Mouse (Mus musculus) heart, embryonic 16.5 days (tissue): ENCODE measurements around the gene Ccnb1. TPM values are rescaled to one million over a fixed set of nuclear protein-coding genes. Genes with fewer than 3 reads are reported as not detected.

ENCODE experiments used
- ATAC-seq: fragments of 200-750 bp; cut with Nextera tagmentation; replicated peaks from 2 replicates; pipeline ENCODE4 v1.8.0; 2017; ENCODE audit warnings: moderate number of reproducible peaks; ENCODE audit not compliant: insufficient read depth, low FRiP score; ENCODE audit errors: extremely low read depth
- H3K27ac ChIP-seq: fragments of 300-500 bp; sonication (generic); 2 replicates; pipeline ENCODE4 v1.5.1; 2014; ENCODE audit warnings: mild to moderate bottlenecking, low read length, control low read depth, moderate library complexity
- H3K27me3 ChIP-seq: fragments of 300-500 bp; sonication (generic); 2 replicates; pipeline ENCODE4 v1.6.1; 2014; ENCODE audit warnings: low read length, mixed read lengths; ENCODE audit not compliant: control insufficient read depth, insufficient read depth
- H3K36me3 ChIP-seq: fragments of 300-500 bp; sonication (generic); 2 replicates; pipeline ENCODE4 v1.6.1; 2014; ENCODE audit not compliant: control insufficient read depth, insufficient read depth
- H3K4me1 ChIP-seq: fragments of 300-500 bp; sonication (generic); 2 replicates; pipeline ENCODE4 v1.6.1; 2014; ENCODE audit warnings: low read length, mixed read lengths; ENCODE audit not compliant: control insufficient read depth, insufficient read depth
- H3K4me2 ChIP-seq: fragments of 300-500 bp; sonication (generic); 2 replicates; pipeline ENCODE4 v1.6.1; 2014; ENCODE audit warnings: low read depth, mild to moderate bottlenecking, control low read depth, low read length
- H3K4me3 ChIP-seq: fragments of 300-500 bp; sonication (generic); 2 replicates; pipeline ENCODE4 v1.5.1; 2014; ENCODE audit warnings: mild to moderate bottlenecking, control low read depth, low read length
- H3K9ac ChIP-seq: fragments of 300-500 bp; sonication (generic); 2 replicates; pipeline ENCODE4 v1.6.1; 2014; ENCODE audit warnings: low read length, control low read depth
- H3K9me3 ChIP-seq: fragments of 300-500 bp; sonication (generic); replicated peaks from 2 replicates; pipeline ENCODE4 v1.6.1; 2016; ENCODE audit warnings: low read length; ENCODE audit not compliant: control insufficient read depth
- WGBS: fragments of 180-500 bp; shearing (Covaris S2); extraction: QIAGEN DNeasy Blood & Tissue Kit; methylation state at CpG from one replicate; pipeline ENCODE4 v1.1.7; 2014; 5-methylcytosine and 5-hydroxymethylcytosine counted together
- polyA plus RNA-seq: library from polyadenylated mRNA; unstranded; fragments of >200 nt; fragmentation: Nextera tagmentation; extraction: Ambion mirVana; gene quantifications from 2 replicates; pipeline ENCODE4 v1.2.1, GENCODE M21; 2015

Gene Ccnb1
- polyA plus RNA-seq, 1 experiment from 2014 or later, result 205 TPM

- no peak overlapping the region for H3K4me2 ChIP-seq
- WGBS, result 51% methylated on average over 3 of the region's 3 CpGs
- ATAC-seq, result no peak
These were observed 8.9 kb downstream of the Ccnb1 start for GRCm38 (mm10) chr13:100777491-100777890.

DNA sequence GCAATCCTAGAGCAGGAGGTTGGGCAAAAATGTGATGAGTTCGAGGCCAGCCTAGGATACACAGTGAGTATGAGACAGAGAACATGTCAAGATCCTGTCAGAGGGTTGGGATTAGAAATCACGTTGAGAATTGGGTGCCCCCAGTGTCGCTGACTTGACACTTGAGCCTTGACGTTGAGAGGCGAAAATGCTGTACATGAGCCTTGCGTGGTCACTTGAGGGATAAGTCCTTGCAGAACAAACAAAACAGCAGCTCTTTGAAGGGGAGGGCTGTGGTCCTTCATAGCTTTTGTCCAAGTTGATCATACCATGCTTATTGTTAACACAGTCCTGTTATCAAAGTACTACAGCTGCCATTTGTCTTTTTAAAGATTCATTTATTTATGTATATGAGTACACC lies 9.7 kb downstream of the Ccnb1 start:
- peaks cover 13% of the 10 kb centered on the region for H3K4me1 ChIP-seq
- H3K9me3 ChIP-seq, result no peaks in the 10 kb centered on the region
- H3K27ac ChIP-seq, result no peak overlapping the region
- no peak overlapping the region for H3K4me3 ChIP-seq
- peaks cover 8% of the 10 kb centered on the region for H3K36me3 ChIP-seq
- no peak overlapping the region for H3K4me2 ChIP-seq
- no peak overlapping the region for H3K9ac ChIP-seq
- ATAC-seq, result no peak
- 55% methylated on average over 6 of the region's 6 CpGs for WGBS
- H3K27me3 ChIP-seq, result no peaks in the 10 kb centered on the region

More at GRCm38 (mm10) chr13:100777491-100777890, 8.9 kb downstream of the Ccnb1 start:
- H3K9me3 ChIP-seq, result no peaks in the 10 kb centered on the region
- no peak overlapping the region for H3K9ac ChIP-seq
- no peaks in the 10 kb centered on the region for H3K27me3 ChIP-seq
- H3K36me3 ChIP-seq, result peaks cover 10% of the 10 kb centered on the region
- no peak overlapping the region for H3K27ac ChIP-seq
- no peak overlapping the region for H3K4me3 ChIP-seq
- H3K4me1 ChIP-seq, result peaks cover 13% of the 10 kb centered on the region

DNA sequence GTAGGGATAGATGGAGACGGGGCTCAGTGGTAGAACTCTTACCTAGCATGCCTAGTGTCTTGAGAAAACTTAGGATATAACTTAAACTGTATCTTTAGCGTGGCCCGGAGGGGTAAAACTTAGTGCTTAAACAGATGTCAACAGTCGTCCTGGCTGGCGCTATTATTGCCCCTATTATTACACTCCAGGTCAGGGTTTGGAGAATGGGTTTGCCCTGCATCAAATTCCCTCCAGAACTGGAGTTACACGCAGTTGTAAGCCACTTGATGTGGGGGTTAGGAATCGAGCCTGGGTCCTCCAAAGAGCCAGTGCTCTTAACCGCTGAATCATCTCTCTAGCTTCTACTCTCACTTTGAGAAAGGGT lies 10.3 kb downstream of the Ccnb1 start:
- ATAC-seq, result 0 out of 2 replicates have a peak, but pooled peaks have one; percentile 2
- H3K9me3 ChIP-seq, result no peaks in the 10 kb centered on the region
- peaks cover 13% of the 10 kb centered on the region for H3K4me1 ChIP-seq
- peak overlapping the region; percentile 19; the same call in 1 of the 2 replicates for H3K27ac ChIP-seq
- no peaks in the 10 kb centered on the region for H3K27me3 ChIP-seq
- H3K4me3 ChIP-seq, result peak overlapping the region; percentile 96
- WGBS, result 13% methylated on average over 8 of the region's 8 CpGs
- H3K9ac ChIP-seq, result peak overlapping the region; percentile 84
- peaks cover 5% of the 10 kb centered on the region for H3K36me3 ChIP-seq
- peak overlapping the region; percentile 91 for H3K4me2 ChIP-seq

- Histone ChIP-seq H3K4me1 (peaks cover 13% of the 10 kb centered on the region), H3K9ac (peak within 1 kb of the TSS; percentile 84), H3K9me3 (no peaks in the 10 kb centered on the region), H3K36me3 (peaks cover 5% of the 10 kb centered on the region; the same call in 1 of the 2 replicates), H3K27me3 (no peaks in the 10 kb centered on the region), H3K4me2 (peak within 1 kb of the TSS; percentile 91), H3K27ac (peak within 1 kb of the TSS; percentile 19; the same call in 1 of the 2 replicates), H3K4me3 (peak within 1 kb of the TSS; percentile 96)
- peak; percentile 85 for ATAC-seq
- WGBS, result 1% methylated on average over 46 of the region's 46 CpGs
These were observed 10.9 kb downstream of the Ccnb1 start, which contains the start of gene Cenph for GRCm38 (mm10) chr13:100775252-100776055. Cenph (minus strand) TSS chr13:100775899.

- Histone ChIP-seq H3K9ac (peak overlapping the region; percentile 84), H3K27ac (no peak overlapping the region), H3K9me3 (no peaks in the 10 kb centered on the region), H3K4me3 (peak overlapping the region; percentile 96), H3K36me3 (peaks cover 11% of the 10 kb centered on the region), H3K27me3 (no peaks in the 10 kb centered on the region), H3K4me1 (peaks cover 13% of the 10 kb centered on the region), H3K4me2 (peak overlapping the region; percentile 91)
- ATAC-seq, result no peak
These were observed 11.7 kb downstream of the Ccnb1 start for GRCm38 (mm10) chr13:100774704-100775103.

DNA sequence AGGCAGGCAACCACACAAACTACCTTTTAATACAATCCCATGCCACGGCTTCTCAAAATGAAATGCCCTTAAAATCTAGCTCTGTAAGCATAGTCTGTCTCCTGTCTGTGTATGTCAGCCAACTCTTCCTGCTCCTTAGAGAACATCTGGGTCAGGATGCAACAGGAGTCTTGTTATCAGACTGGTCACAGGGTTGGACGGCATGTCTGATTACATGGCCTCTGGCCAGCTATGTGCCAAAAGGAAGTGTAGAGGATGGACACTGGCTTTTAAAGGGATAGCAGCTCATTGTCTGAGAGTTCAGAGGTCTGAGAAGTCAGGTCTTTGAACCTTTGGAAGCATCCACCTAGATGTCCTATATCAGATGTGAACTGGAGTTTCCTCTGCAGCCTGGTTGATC lies 31.0 kb downstream of the Ccnb1 start:
- Histone ChIP-seq H3K27me3 (no peaks in the 10 kb centered on the region), H3K9ac (no peak overlapping the region), H3K36me3 (peaks cover 5% of the 10 kb centered on the region; the same call in 1 of the 2 replicates), H3K4me1 (0 out of 2 replicates have a peak, but pooled peaks cover 2% of the 10 kb centered on the region), H3K4me3 (no peak overlapping the region), H3K4me2 (no peak overlapping the region), H3K9me3 (peaks cover 3% of the 10 kb centered on the region; the same call in 1 of the 2 replicates), H3K27ac (no peak overlapping the region)
- WGBS, result 43% methylated on average over 2 of the region's 2 CpGs
- 0 out of 2 replicates have a peak, but pooled peaks have one; percentile 37 for ATAC-seq

DNA sequence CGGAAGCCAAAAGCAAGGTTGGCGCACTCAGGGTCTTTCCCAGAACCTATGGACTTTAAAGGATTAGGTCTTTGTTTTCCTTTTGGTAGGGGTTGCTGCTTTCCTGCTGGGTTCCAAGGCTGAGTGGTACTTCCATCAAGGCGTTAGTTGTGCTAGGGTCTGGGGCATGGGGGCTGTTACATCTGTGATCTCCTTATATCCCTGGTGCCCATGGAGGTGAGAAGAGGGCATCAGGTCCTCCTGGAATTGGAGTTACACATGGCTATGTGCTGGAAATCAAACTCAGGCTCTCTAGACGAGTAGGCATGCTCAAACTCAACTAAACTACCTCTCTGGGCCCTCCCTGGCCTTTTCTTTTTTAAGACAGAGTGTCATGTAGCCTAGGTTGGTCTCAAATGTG lies 32.2 kb downstream of the Ccnb1 start:
- H3K9me3 ChIP-seq, result peaks cover 3% of the 10 kb centered on the region; the same call in 1 of the 2 replicates
- no peak overlapping the region for H3K9ac ChIP-seq
- H3K4me2 ChIP-seq, result no peak overlapping the region
- no peaks in the 10 kb centered on the region for H3K27me3 ChIP-seq
- ATAC-seq, result no peak
- H3K4me1 ChIP-seq, result 0 out of 2 replicates have a peak, but pooled peaks cover 2% of the 10 kb centered on the region
- WGBS, result 59% methylated on average over 4 of the region's 4 CpGs
- no peak overlapping the region for H3K4me3 ChIP-seq
- no peaks in the 10 kb centered on the region for H3K36me3 ChIP-seq
- no peak overlapping the region for H3K27ac ChIP-seq

GRCm38 (mm10) chr13:100753011-100753410 lies 33.4 kb downstream of the Ccnb1 start:
- H3K4me1 ChIP-seq, result 0 out of 2 replicates have a peak, but pooled peaks cover 2% of the 10 kb centered on the region
- no peak for ATAC-seq
- no peak overlapping the region for H3K9ac ChIP-seq
- H3K27me3 ChIP-seq, result no peaks in the 10 kb centered on the region
- WGBS, result 63% methylated on average over 6 of the region's 6 CpGs
- H3K27ac ChIP-seq, result no peak overlapping the region
- no peaks in the 10 kb centered on the region for H3K36me3 ChIP-seq
- H3K4me3 ChIP-seq, result no peak overlapping the region
- H3K4me2 ChIP-seq, result no peak overlapping the region
- peaks cover 3% of the 10 kb centered on the region; the same call in 1 of the 2 replicates for H3K9me3 ChIP-seq

DNA sequence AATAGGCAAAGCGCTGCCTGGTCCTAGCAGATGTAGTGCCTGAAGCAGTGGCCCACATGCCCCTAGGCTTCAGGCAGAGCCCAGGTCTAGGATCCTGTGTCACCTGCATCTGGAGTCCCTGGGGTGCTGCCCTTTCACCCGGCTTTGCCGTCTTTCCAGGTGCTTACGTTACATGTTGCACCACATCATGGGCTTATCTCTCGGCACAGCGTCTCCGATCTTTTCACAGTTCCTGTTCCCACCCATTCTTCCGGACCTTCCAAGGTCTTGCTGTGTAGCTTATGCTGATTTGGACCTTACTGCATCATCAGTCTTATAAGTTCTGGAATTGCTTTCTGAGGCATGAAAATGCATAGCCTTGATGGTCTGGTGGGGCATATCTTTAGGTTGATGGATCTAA lies 33.8 kb downstream of the Ccnb1 start:
- H3K4me1 ChIP-seq, result 0 out of 2 replicates have a peak, but pooled peaks cover 2% of the 10 kb centered on the region
- WGBS, result 72% methylated on average over 8 of the region's 8 CpGs
- no peaks in the 10 kb centered on the region for H3K36me3 ChIP-seq
- no peak overlapping the region for H3K4me3 ChIP-seq
- no peaks in the 10 kb centered on the region for H3K27me3 ChIP-seq
- no peak overlapping the region for H3K9ac ChIP-seq
- no peak overlapping the region for H3K27ac ChIP-seq
- no peak for ATAC-seq
- peaks cover 3% of the 10 kb centered on the region; the same call in 1 of the 2 replicates for H3K9me3 ChIP-seq
- H3K4me2 ChIP-seq, result no peak overlapping the region
